Comparison of ENCODE assay signal across 11 mouse cellular contexts in the genomic region with DNA sequence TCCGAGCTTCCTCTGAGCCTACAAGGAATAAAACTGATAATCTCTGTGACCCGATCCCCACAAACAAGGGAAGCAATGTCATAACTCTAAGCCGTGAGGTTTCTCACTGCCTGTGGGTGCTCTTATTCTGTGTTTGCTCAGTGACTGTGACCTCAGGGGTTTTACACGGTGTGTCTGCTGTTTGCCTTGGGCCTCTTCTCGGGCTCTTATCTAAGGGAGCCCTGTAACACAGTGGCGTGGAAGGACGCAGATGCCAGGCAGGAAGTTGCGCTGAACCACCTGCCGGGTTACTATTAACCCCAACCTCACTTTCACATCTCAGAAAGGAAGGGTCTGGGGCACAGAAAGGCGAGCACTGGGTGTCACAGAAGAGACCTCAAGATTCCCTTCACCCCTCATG.
DNase-seq lines count a peak whose midpoint lies in the region; ATAC-seq and TF ChIP-seq lines count a peak whose summit lies in the region.
"Had no signal": no experiment of that assay in that cellular context is flagged by ENCODE, and none has a peak within 500 bp of the region (broad histone marks: within the 10 kb centered on the region; RNA-seq: fewer than 3 reads in every experiment).

No protein-coding gene starts in this region.

- H3K4me1 ChIP-seq in liver, embryonic 11.5 days (replicated peaks; ENCODE audit: control insufficient read depth, insufficient read depth, low read length): peaks cover 43% of the 10 kb centered on the region
- peaks cover 13% of the 10 kb centered on the region; the same call in 1 of the 2 replicates for H3K4me1 ChIP-seq in small intestine, adult 2 months (ENCODE audit: control insufficient read depth, insufficient read depth, insufficient read length, low read length)
- no peaks in the 10 kb centered on the region for H3K4me1 ChIP-seq in kidney, adult 2 months (ENCODE audit: control insufficient read depth, insufficient read depth, low read length)

- peak overlapping the region; percentile 58 for H3K9ac ChIP-seq in liver, embryonic 11.5 days (ENCODE audit: low read depth, low read length)

- no peak for TF ChIP-seq POLR2A in small intestine, adult 2 months (IDR thresholded peaks at IDR 0.05; ENCODE audit: low read depth, low read length)
- TF ChIP-seq POLR2A in kidney, adult 2 months (IDR thresholded peaks at IDR 0.05; ENCODE audit: low read depth, low read length): no peak

- peak overlapping the region; percentile 70 for H3K4me2 ChIP-seq in liver, embryonic 11.5 days

- peaks cover 2% of the 10 kb centered on the region; the same call in 1 of the 2 replicates for H3K36me3 ChIP-seq in liver, embryonic 11.5 days (ENCODE audit: control insufficient read depth, insufficient read depth, low read length)
- H3K36me3 ChIP-seq in small intestine, adult 2 months (ENCODE audit: control insufficient read depth, insufficient read depth, low read length): 0 out of 2 replicates have a peak, but pooled peaks cover 3% of the 10 kb centered on the region
- H3K36me3 ChIP-seq in kidney, adult 2 months (ENCODE audit: control insufficient read depth, insufficient read depth, low read length): no peaks in the 10 kb centered on the region; the same call in 1 of the 2 replicates

- 0 out of 2 replicates have a peak, but pooled peaks have one; percentile 6 for TF ChIP-seq CTCF in small intestine, adult 2 months (IDR thresholded peaks at IDR 0.05; ENCODE audit: extremely low read depth, insufficient read length, insufficient replicate concordance, low read depth, low read length)
- no peak for TF ChIP-seq CTCF in kidney, adult 2 months (conservative IDR thresholded peaks at IDR 0.05; ENCODE audit: insufficient read depth, insufficient read length, low read depth, low read length)

- 14% methylated on average over 10 of the region's 10 CpGs for WGBS in liver, embryonic 11.5 days
- WGBS in small intestine, adult 2 months: 20% methylated on average over 10 of the region's 10 CpGs
- 66% methylated on average over 10 of the region's 10 CpGs for WGBS in kidney, adult 2 months

- peak; percentile 59 to 69 for DNase-seq in lung, adult 18-20 months
- DNase-seq in lung, postnatal 14 days: no peak
- DNase-seq in c-Kit-positive CD71-positive TER-119-negative erythroid progenitor cells, embryonic 14.5 days (ENCODE audit: low read depth): peak; percentile 60
- DNase-seq in liver, embryonic 11.5 days (ENCODE audit: low spot score): no peak
- DNase-seq in MN1 (ENCODE audit: low spot score): no peak
- DNase-seq in right cerebral cortex, postnatal 25 days: no peak
- no peak for DNase-seq in kidney, adult 2 months
- DNase-seq: cerebellum, postnatal 14 days; gastrocnemius, postnatal 36 days had no signal

- H3K9me3 ChIP-seq in liver, embryonic 11.5 days (ENCODE audit: control insufficient read depth, low read length): no peaks in the 10 kb centered on the region

- peak; percentile 78 for ATAC-seq in liver, embryonic 11.5 days (replicated peaks; ENCODE audit: low FRiP score)
- ATAC-seq: Patski had no signal

- peak overlapping the region; percentile 92 for H3K27ac ChIP-seq in liver, embryonic 11.5 days (ENCODE audit: low read depth, low read length)
- H3K27ac ChIP-seq in small intestine, adult 2 months (ENCODE audit: insufficient read depth, low read depth, low read length): peak overlapping the region; percentile 75
- no peak overlapping the region for H3K27ac ChIP-seq in kidney, adult 2 months (ENCODE audit: insufficient read depth, low read depth, low read length)

- no peaks in the 10 kb centered on the region for H3K27me3 ChIP-seq in liver, embryonic 11.5 days (replicated peaks; ENCODE audit: control insufficient read depth, insufficient read depth, low read length)
- no peaks in the 10 kb centered on the region for H3K27me3 ChIP-seq in small intestine, adult 2 months (ENCODE audit: control insufficient read depth, insufficient read depth, low read length)
- H3K27me3 ChIP-seq in kidney, adult 2 months (replicated peaks; ENCODE audit: control insufficient read depth, insufficient read depth, low read length): no peaks in the 10 kb centered on the region
- H3K27me3 ChIP-seq: Patski had no signal

- peak overlapping the region; percentile 24; the same call in 1 of the 2 replicates for H3K4me3 ChIP-seq in liver, embryonic 11.5 days (ENCODE audit: low read depth, low read length)
- H3K4me3 ChIP-seq in small intestine, adult 2 months (ENCODE audit: low read depth, low read length): no peak overlapping the region
- H3K4me3 ChIP-seq in kidney, adult 2 months (ENCODE audit: insufficient read depth, low read depth, low read length): no peak overlapping the region

Comparison
In these comparisons a context has a peak if more than half of its experiments do, and no peak if none do; other contexts are left out.
1. DNase-seq: peak in lung, adult 18-20 months (2 of 2) and c-Kit-positive CD71-positive TER-119-negative erythroid progenitor cells, embryonic 14.5 days (single experiment); none in lung, postnatal 14 days (single experiment), liver, embryonic 11.5 days (single experiment), MN1 (single experiment), right cerebral cortex, postnatal 25 days (single experiment) and kidney, adult 2 months (single experiment).